Mouse (Mus musculus): ENCODE results near the gene Tsacc. TPM values are rescaled to one million over a fixed set of nuclear protein-coding genes. Genes with fewer than 3 reads are reported as not detected.

Tsacc gene
- polyA plus RNA-seq, 1 experiment from 2014 or later, result 14.1 TPM

Other genes starting within 250 kb of the Tsacc start
- 126 and 138 TPM in 2 replicates for gene Naxe, start 238.5 kb downstream of the Tsacc start, polyA plus RNA-seq (2016; fragmentation: Nextera tagmentation; extraction: Ambion mirVana)
- not detected in 2 replicates for gene Ttc24, start 218.7 kb downstream of the Tsacc start, polyA plus RNA-seq (2016; fragmentation: Nextera tagmentation; extraction: Ambion mirVana)
- gene Iqgap3, start 215.0 kb downstream of the Tsacc start, polyA plus RNA-seq (2016; fragmentation: Nextera tagmentation; extraction: Ambion mirVana), result 22.6 and 24.6 TPM in 2 replicates
- 8.2 and 11.0 TPM in 2 replicates for gene Mef2d, start 154.6 kb downstream of the Tsacc start, polyA plus RNA-seq (2016; fragmentation: Nextera tagmentation; extraction: Ambion mirVana)
- gene Rhbg, start 42.3 kb downstream of the Tsacc start, polyA plus RNA-seq (2016; fragmentation: Nextera tagmentation; extraction: Ambion mirVana), result not detected in 2 replicates
- 0.14 TPM in 1 of 2 replicates, not detected in the other for gene Gm38392, start 9.8 kb downstream of the Tsacc start, polyA plus RNA-seq (2016; fragmentation: Nextera tagmentation; extraction: Ambion mirVana)
- gene Cct3, start 117 bp upstream of the Tsacc start, polyA plus RNA-seq (2016; fragmentation: Nextera tagmentation; extraction: Ambion mirVana), result 780 and 865 TPM in 2 replicates
- 136 and 142 TPM in 2 replicates for gene Glmp, start 28.0 kb upstream of the Tsacc start, polyA plus RNA-seq (2016; fragmentation: Nextera tagmentation; extraction: Ambion mirVana)
- gene Tmem79, start 39.1 kb upstream of the Tsacc start, polyA plus RNA-seq (2016; fragmentation: Nextera tagmentation; extraction: Ambion mirVana), result 1.8 and 2.3 TPM in 2 replicates
- gene Smg5, start 39.3 kb upstream of the Tsacc start, polyA plus RNA-seq (2016; fragmentation: Nextera tagmentation; extraction: Ambion mirVana), result 84.5 and 89.8 TPM in 2 replicates
- gene Paqr6, start 67.6 kb upstream of the Tsacc start, polyA plus RNA-seq (2016; fragmentation: Nextera tagmentation; extraction: Ambion mirVana), result 0.65 TPM in 2 replicates
- 0.27 TPM in 2 replicates for gene Bglap3, start 75.7 kb upstream of the Tsacc start, polyA plus RNA-seq (2016; fragmentation: Nextera tagmentation; extraction: Ambion mirVana)
- gene Bglap2, start 81.7 kb upstream of the Tsacc start, polyA plus RNA-seq (2016; fragmentation: Nextera tagmentation; extraction: Ambion mirVana), result not detected in 2 replicates
- not detected in 2 replicates for gene Bglap, start 87.5 kb upstream of the Tsacc start, polyA plus RNA-seq (2016; fragmentation: Nextera tagmentation; extraction: Ambion mirVana)
- gene Pmf1, start 113.3 kb upstream of the Tsacc start, polyA plus RNA-seq (2016; fragmentation: Nextera tagmentation; extraction: Ambion mirVana), result 162 and 174 TPM in 2 replicates
- 18.7 and 20.0 TPM in 2 replicates for gene Slc25a44, start 128.1 kb upstream of the Tsacc start, polyA plus RNA-seq (2016; fragmentation: Nextera tagmentation; extraction: Ambion mirVana)
- gene Sema4a, start 164.2 kb upstream of the Tsacc start, polyA plus RNA-seq (2016; fragmentation: Nextera tagmentation; extraction: Ambion mirVana), result 4.9 and 10.5 TPM in 2 replicates
- 13.5 and 18.3 TPM in 2 replicates for gene Lmna, start 213.0 kb upstream of the Tsacc start, polyA plus RNA-seq (2016; fragmentation: Nextera tagmentation; extraction: Ambion mirVana)
- 27.7 and 33.8 TPM in 2 replicates for gene Mex3a, start 235.4 kb upstream of the Tsacc start, polyA plus RNA-seq (2016; fragmentation: Nextera tagmentation; extraction: Ambion mirVana)